Mouse (Mus musculus) erythroblast, embryonic 14.5 days (primary cell): ENCODE data around the gene Ucma. TPM values are rescaled to one million over a fixed set of nuclear protein-coding genes. Genes with fewer than 3 reads are reported as not detected.

Experiments used
- H3K27me3 ChIP-seq: 2 replicates; pipeline ENCODE4 v1.6.1; 2012; ENCODE audit warnings: inconsistent platforms; ENCODE audit not compliant: control insufficient read depth
- H3K36me3 ChIP-seq: 2 replicates; pipeline ENCODE4 v1.6.1; 2012; ENCODE audit warnings: mild to moderate bottlenecking, inconsistent platforms; ENCODE audit not compliant: control insufficient read depth
- H3K4me1 ChIP-seq: 2 replicates; pipeline ENCODE4 v1.6.1; 2012; ENCODE audit warnings: inconsistent platforms; ENCODE audit not compliant: control insufficient read depth
- H3K4me3 ChIP-seq: replicated peaks from 2 replicates; pipeline ENCODE3; 2012; ENCODE audit warnings: moderate library complexity, mild to moderate bottlenecking, inconsistent platforms
- H3K9me3 ChIP-seq: 2 replicates; pipeline ENCODE4 v1.6.1; 2012; ENCODE audit warnings: low read length, inconsistent platforms, mixed read lengths; ENCODE audit not compliant: control insufficient read depth
- GATA1 ChIP-seq: IDR thresholded peaks from 2 replicates; pipeline ENCODE4 v1.6.1; 2012; ENCODE audit warnings: low read length, inconsistent platforms, mixed read lengths
- TAL1 ChIP-seq: IDR thresholded peaks from 3 replicates; pipeline ENCODE4 v1.6.1; 2012; ENCODE audit warnings: low read length, inconsistent platforms, mixed read lengths
- polyA plus RNA-seq: library from polyadenylated mRNA; stranded (reverse); fragments of >175 nt; gene quantifications from 2 replicates; pipeline ENCODE4 v1.2.3, GENCODE M21; 2012

The Ucma gene
- polyA plus RNA-seq, 1 experiment = not detected

- Histone ChIP-seq H3K9me3 (no peaks in the 10 kb centered on the region), H3K4me1 (no peaks in the 10 kb centered on the region; the same call in 1 of the 2 replicates), H3K27me3 (no peaks in the 10 kb centered on the region), H3K36me3 (peaks cover 99% of the 10 kb centered on the region), H3K4me3 (no peak overlapping the region)
- TF ChIP-seq GATA1 (no peak), TAL1 (no peak)
Observed at GRCm38 (mm10) chr2:4994436-4994835, 18.5 kb downstream of the Ucma start.

GRCm38 (mm10) chr2:4995646-4996045 is 19.7 kb downstream of the Ucma start:
- TF ChIP-seq TAL1 (no peak), GATA1 (no peak)
- Histone ChIP-seq H3K4me1 (no peaks in the 10 kb centered on the region; the same call in 1 of the 2 replicates), H3K36me3 (peaks cover 99% of the 10 kb centered on the region), H3K27me3 (no peaks in the 10 kb centered on the region), H3K9me3 (no peaks in the 10 kb centered on the region), H3K4me3 (no peak overlapping the region)

GRCm38 (mm10) chr2:4996421-4996824 is 20.5 kb downstream of the Ucma start:
- Histone ChIP-seq H3K4me1 (no peaks in the 10 kb centered on the region; the same call in 1 of the 2 replicates), H3K4me3 (no peak overlapping the region), H3K9me3 (no peaks in the 10 kb centered on the region), H3K27me3 (no peaks in the 10 kb centered on the region), H3K36me3 (peaks cover 99% of the 10 kb centered on the region)
- TF ChIP-seq TAL1 (no peak), GATA1 (no peak)

- TF ChIP-seq TAL1 (no peak), GATA1 (no peak)
- Histone ChIP-seq H3K9me3 (no peaks in the 10 kb centered on the region), H3K36me3 (peaks cover 100% of the 10 kb centered on the region), H3K27me3 (no peaks in the 10 kb centered on the region), H3K4me1 (no peaks in the 10 kb centered on the region), H3K4me3 (no peak overlapping the region)
Observed at GRCm38 (mm10) chr2:4998905-4999304, 23.0 kb downstream of the Ucma start.

GRCm38 (mm10) chr2:5001266-5001665 is 25.3 kb downstream of the Ucma start:
- H3K9me3 ChIP-seq = no peaks in the 10 kb centered on the region
- H3K4me3 ChIP-seq = no peak overlapping the region
- H3K4me1 ChIP-seq = peaks cover 1% of the 10 kb centered on the region; the same call in 1 of the 2 replicates
- no peaks in the 10 kb centered on the region for H3K27me3 ChIP-seq
- TF ChIP-seq TAL1 = no peak
- TF ChIP-seq GATA1 = no peak
- peaks cover 100% of the 10 kb centered on the region for H3K36me3 ChIP-seq

- TF ChIP-seq TAL1 (no peak), GATA1 (no peak)
- Histone ChIP-seq H3K36me3 (peaks cover 92% of the 10 kb centered on the region), H3K4me1 (peaks cover 19% of the 10 kb centered on the region), H3K9me3 (peaks cover 9% of the 10 kb centered on the region), H3K4me3 (no peak overlapping the region), H3K27me3 (no peaks in the 10 kb centered on the region; the same call in 1 of the 2 replicates)
Observed at GRCm38 (mm10) chr2:5007107-5007506, 31.2 kb downstream of the Ucma start.

GRCm38 (mm10) chr2:5011898-5012490 is 36.1 kb downstream of the Ucma start:
- TF ChIP-seq GATA1 (no peak), TAL1 (no peak)
- Histone ChIP-seq H3K4me3 (peak overlapping the region; percentile 96), H3K9me3 (peaks cover 9% of the 10 kb centered on the region), H3K27me3 (no peaks in the 10 kb centered on the region; the same call in 1 of the 2 replicates), H3K4me1 (peaks cover 37% of the 10 kb centered on the region), H3K36me3 (peaks cover 43% of the 10 kb centered on the region)

- H3K36me3 ChIP-seq = peaks cover 36% of the 10 kb centered on the region
- TF ChIP-seq TAL1 (no peak), GATA1 (no peak)
Observed at GRCm38 (mm10) chr2:5012491-5013324, 36.8 kb downstream of the Ucma start, which contains the start of gene Mcm10. Mcm10 (minus strand) TSS chr2:5012791.

GRCm38 (mm10) chr2:5014616-5015015 is 38.7 kb downstream of the Ucma start:
- Histone ChIP-seq H3K9me3 (peaks cover 9% of the 10 kb centered on the region), H3K36me3 (peaks cover 29% of the 10 kb centered on the region), H3K4me3 (no peak overlapping the region), H3K4me1 (peaks cover 34% of the 10 kb centered on the region), H3K27me3 (no peaks in the 10 kb centered on the region; the same call in 1 of the 2 replicates)
- TF ChIP-seq TAL1 = no peak
- no peak for TF ChIP-seq GATA1

More at GRCm38 (mm10) chr2:5012491-5013324, 36.8 kb downstream of the Ucma start, which contains the start of gene Mcm10:
- no peaks in the 10 kb centered on the region; the same call in 1 of the 2 replicates for H3K27me3 ChIP-seq
- H3K9me3 ChIP-seq = peaks cover 9% of the 10 kb centered on the region
- peaks cover 37% of the 10 kb centered on the region for H3K4me1 ChIP-seq
- H3K4me3 ChIP-seq = peak within 1 kb of the TSS; percentile 96
